Mouse (Mus musculus) CD4-positive, CD25-positive, alpha-beta regulatory T cell (primary cell): ENCODE results near the gene Krt77. TPM values are rescaled to one million over a fixed set of nuclear protein-coding genes. Genes with fewer than 3 reads are reported as not detected.

ENCODE experiments used
- polyA plus RNA-seq: library from polyadenylated mRNA; unstranded; fragments of 100-300 nt; shearing (Covaris generic); gene quantifications from one replicate; pipeline ENCODE4 v1.2.1, GENCODE M21; 2017

Gene Krt77
- polyA plus RNA-seq: 0.10 TPM

DNA sequence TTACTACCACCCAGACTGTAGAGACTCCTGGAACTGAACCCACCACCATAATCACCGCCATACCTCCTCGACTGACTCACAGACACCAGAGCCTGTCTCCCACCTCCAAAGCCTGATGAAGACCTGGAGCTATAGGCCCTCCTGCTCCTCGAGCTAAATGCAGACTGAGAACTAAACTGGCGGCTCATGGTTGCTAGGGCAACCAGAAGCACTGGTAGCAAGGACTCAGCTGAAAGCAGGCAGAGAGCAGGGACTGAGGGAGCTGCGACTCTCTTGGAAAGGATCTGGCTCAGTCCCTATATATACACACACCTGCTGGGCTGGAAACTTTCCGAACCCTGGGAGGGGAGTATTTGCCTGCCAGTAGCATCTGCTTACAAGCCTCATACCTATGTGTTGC is at the start of gene Krt77:
Gene Krt77 (minus strand): TSS at position 275 of the 400 bp plus-strand sequence.

GRCm38 (mm10) chr15:101892820-101893219 is 23.3 kb upstream of the Krt77 start, which contains the start of gene Krt76:
TSS of gene Krt76 (minus strand) at chr15:101892920.

GRCm38 (mm10) chr15:101850694-101851093 is 18.8 kb downstream of the Krt77 start, which contains the start of gene Krt1:
TSS of gene Krt1 (minus strand) at chr15:101850794.

GRCm38 (mm10) chr15:101817875-101818274 is 51.6 kb downstream of the Krt77 start, which contains the start of gene Krt2:
TSS of gene Krt2 (minus strand) at chr15:101818169.

Other genes starting within 250 kb of the Krt77 start
- not detected for gene Gm5414, start 241.5 kb downstream of the Krt77 start, polyA plus RNA-seq
- gene Gm5478, start 222.3 kb downstream of the Krt77 start, polyA plus RNA-seq: not detected
- not detected for gene Krt6b, start 189.4 kb downstream of the Krt77 start, polyA plus RNA-seq
- not detected for gene Krt6a, start 175.4 kb downstream of the Krt77 start, polyA plus RNA-seq
- not detected for gene Krt5, start 156.8 kb downstream of the Krt77 start, polyA plus RNA-seq
- gene Krt71, start 126.6 kb downstream of the Krt77 start, polyA plus RNA-seq: not detected
- gene Krt72, start 83.2 kb downstream of the Krt77 start, polyA plus RNA-seq: not detected
- gene Krt73, start 67.4 kb downstream of the Krt77 start, polyA plus RNA-seq: not detected
- not detected for gene Krt2, start 51.5 kb downstream of the Krt77 start, polyA plus RNA-seq
- 0.34 TPM for gene Krt1, start 18.9 kb downstream of the Krt77 start, polyA plus RNA-seq
- gene Krt76, start 23.2 kb upstream of the Krt77 start, polyA plus RNA-seq: not detected
- not detected for gene Krt4, start 55.0 kb upstream of the Krt77 start, polyA plus RNA-seq
- 0.28 TPM for gene Krt79, start 70.6 kb upstream of the Krt77 start, polyA plus RNA-seq
- gene Krt78, start 84.6 kb upstream of the Krt77 start, polyA plus RNA-seq: not detected
- gene Krt8, start 134.8 kb upstream of the Krt77 start, polyA plus RNA-seq: 0.12 TPM
- 1.0 TPM for gene Krt18, start 158.5 kb upstream of the Krt77 start, polyA plus RNA-seq
- gene Eif4b, start 204.1 kb upstream of the Krt77 start, polyA plus RNA-seq: 102 TPM
- 1.5 TPM for gene Tns2, start 230.7 kb upstream of the Krt77 start, polyA plus RNA-seq